Mouse (Mus musculus) cerebellum, adult 2 months (tissue): Measurements from ENCODE around the gene Foxn2.

Source experiments
- CTCF ChIP-seq: fragments of 200-500 bp; IDR thresholded peaks from 2 replicates; pipeline ENCODE4 v1.5.1; 2011; ENCODE audit warnings: low read depth, mild to moderate bottlenecking, control low read depth, low read length, moderate library complexity, borderline replicate concordance; ENCODE audit not compliant: insufficient read depth
- POLR2A ChIP-seq: fragments of 200-500 bp; IDR thresholded peaks from 2 replicates; pipeline ENCODE4 v1.6.1; 2011; ENCODE audit warnings: low read length, control low read depth, borderline replicate concordance; ENCODE audit not compliant: insufficient read depth

DNA sequence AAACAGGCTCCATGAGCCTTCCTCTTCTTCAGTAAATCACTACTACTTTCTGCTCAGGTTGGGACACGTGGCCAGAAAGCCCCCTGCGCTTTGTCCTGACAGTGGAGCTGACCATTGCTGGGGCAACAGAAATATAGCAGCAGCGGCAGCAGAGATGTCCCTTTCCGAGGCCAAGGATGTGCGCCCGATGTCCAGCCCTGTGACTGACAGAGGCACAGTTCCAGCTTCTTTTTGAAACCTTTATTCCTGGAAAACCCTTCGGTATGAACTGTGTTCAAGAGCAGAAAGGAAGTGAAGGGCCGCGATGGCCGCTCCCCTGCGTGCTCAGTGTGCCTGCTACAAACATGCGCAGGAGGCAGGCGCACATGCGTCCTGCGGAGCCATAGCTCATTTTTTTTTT lies 65.4 kb downstream of the Foxn2 start:
- TF ChIP-seq POLR2A (no peak), CTCF (no peak)
